Mouse (Mus musculus) C2C12 (cell line): ENCODE results near the gene Tbc1d22a. TPM values are rescaled to one million over a fixed set of nuclear protein-coding genes. Genes with fewer than 3 reads are reported as not detected.

ENCODE experiments used
- H3K27me3 ChIP-seq: one replicate; pipeline ENCODE4 v1.6.1; 2011; ENCODE audit not compliant: control insufficient read depth, insufficient read depth, insufficient read length
- H3K36me3 ChIP-seq: one replicate; pipeline ENCODE4 v1.6.1; 2011; ENCODE audit not compliant: control insufficient read depth, insufficient read depth
- H3K4me3 ChIP-seq: one replicate; pipeline ENCODE4 v1.5.1; 2011; ENCODE audit warnings: mild to moderate bottlenecking, control low read depth; ENCODE audit not compliant: poor library complexity, insufficient read depth, severe bottlenecking
- H3K79me2 ChIP-seq: one replicate; pipeline ENCODE4 v1.6.1; 2011; ENCODE audit not compliant: control insufficient read depth, insufficient read depth
- H3K79me3 ChIP-seq: one replicate; pipeline ENCODE4 v1.6.1; 2011; ENCODE audit warnings: low read depth, control low read depth
- H3ac ChIP-seq: one replicate; pipeline ENCODE3; 2011; ENCODE audit warnings: low read depth; ENCODE audit not compliant: control insufficient read depth, insufficient read length
- CEBPB ChIP-seq: IDR thresholded peaks from one replicate; pipeline ENCODE4 v1.6.1; 2011; ENCODE audit warnings: low read depth, mild to moderate bottlenecking, control low read depth, moderate library complexity
- CTCF ChIP-seq: IDR thresholded peaks from one replicate; pipeline ENCODE4 v1.5.1; 2011; ENCODE audit not compliant: control insufficient read depth, insufficient read depth, insufficient read length
- FOSL1 ChIP-seq: IDR thresholded peaks from one replicate; pipeline ENCODE4 v1.8.0; 2011; ENCODE audit warnings: mild to moderate bottlenecking, low read length; ENCODE audit not compliant: poor library complexity, insufficient read depth, severe bottlenecking
- MAX ChIP-seq: IDR thresholded peaks from one replicate; pipeline ENCODE4 v1.6.1; 2011; ENCODE audit warnings: mild to moderate bottlenecking, control low read depth
- MYOD1 ChIP-seq: IDR thresholded peaks from one replicate; pipeline ENCODE4 v1.6.1; 2011; ENCODE audit warnings: low read depth; ENCODE audit not compliant: control insufficient read depth, insufficient read length
- MYOG ChIP-seq: IDR thresholded peaks from one replicate; pipeline ENCODE4 v1.6.1; 2011; ENCODE audit not compliant: control insufficient read depth, insufficient read length; ENCODE audit errors: extremely low read depth
- USF1 ChIP-seq: IDR thresholded peaks from one replicate; pipeline ENCODE4 v1.6.1; 2011; ENCODE audit warnings: low read depth, mild to moderate bottlenecking, control low read depth, moderate library complexity
- polyA plus RNA-seq: library from polyadenylated mRNA; unstranded; fragments of >200 nt; fragmentation: generic; extraction: Trizol; gene quantifications from one replicate; pipeline ENCODE4 v1.2.1, GENCODE M21; 2012; ENCODE audit warnings: missing spikeins

Tbc1d22a gene
- polyA plus RNA-seq, 1 experiment: 19.7 TPM

- TF ChIP-seq MAX (no peak), USF1 (no peak), FOSL1 (no peak), MYOG (no peak), MYOD1 (no peak), CEBPB (no peak), CTCF (no peak)
These were observed 235.5 kb downstream of the Tbc1d22a start for GRCm38 (mm10) chr15:86449794-86450193.

GRCm38 (mm10) chr15:86459413-86459812 is 245.2 kb downstream of the Tbc1d22a start:
- H3K79me2 ChIP-seq: no peaks in the 10 kb centered on the region
- H3K79me3 ChIP-seq: no peaks in the 10 kb centered on the region
- no peak overlapping the region for H3ac ChIP-seq
- TF ChIP-seq USF1 (no peak), FOSL1 (no peak), MAX (no peak), MYOG (no peak), CTCF (no peak), CEBPB (no peak), MYOD1 (no peak)
- H3K4me3 ChIP-seq: no peak overlapping the region
- no peaks in the 10 kb centered on the region for H3K36me3 ChIP-seq
- no peaks in the 10 kb centered on the region for H3K27me3 ChIP-seq

More at GRCm38 (mm10) chr15:86449794-86450193, 235.5 kb downstream of the Tbc1d22a start:
- no peaks in the 10 kb centered on the region for H3K36me3 ChIP-seq
- no peak overlapping the region for H3K4me3 ChIP-seq
- H3ac ChIP-seq: no peak overlapping the region
- H3K79me3 ChIP-seq: no peaks in the 10 kb centered on the region
- H3K79me2 ChIP-seq: no peaks in the 10 kb centered on the region
- H3K27me3 ChIP-seq: no peaks in the 10 kb centered on the region

GRCm38 (mm10) chr15:86462636-86463035 is 248.4 kb downstream of the Tbc1d22a start:
- Histone ChIP-seq H3ac (no peak overlapping the region), H3K36me3 (no peaks in the 10 kb centered on the region), H3K79me3 (no peaks in the 10 kb centered on the region), H3K79me2 (no peaks in the 10 kb centered on the region), H3K27me3 (no peaks in the 10 kb centered on the region), H3K4me3 (no peak overlapping the region)
- TF ChIP-seq MAX: no peak
- no peak for TF ChIP-seq USF1
- TF ChIP-seq MYOG: no peak

- H3K36me3 ChIP-seq: no peaks in the 10 kb centered on the region
- no peaks in the 10 kb centered on the region for H3K79me3 ChIP-seq
- H3K27me3 ChIP-seq: no peaks in the 10 kb centered on the region
- no peaks in the 10 kb centered on the region for H3K79me2 ChIP-seq
- H3ac ChIP-seq: no peak overlapping the region
- no peak overlapping the region for H3K4me3 ChIP-seq
- TF ChIP-seq CEBPB (no peak), USF1 (no peak), CTCF (no peak), MYOG (no peak), FOSL1 (no peak), MYOD1 (no peak), MAX (no peak)
These were observed 253.8 kb downstream of the Tbc1d22a start for GRCm38 (mm10) chr15:86468082-86468481.

- Histone ChIP-seq H3K79me2 (no peaks in the 10 kb centered on the region), H3K4me3 (no peak overlapping the region), H3K27me3 (no peaks in the 10 kb centered on the region), H3ac (no peak overlapping the region), H3K36me3 (no peaks in the 10 kb centered on the region), H3K79me3 (no peaks in the 10 kb centered on the region)
- TF ChIP-seq CEBPB: no peak
- no peak for TF ChIP-seq USF1
- TF ChIP-seq CTCF: no peak
- TF ChIP-seq MYOG: no peak
- TF ChIP-seq MAX: no peak
- no peak for TF ChIP-seq FOSL1
- no peak for TF ChIP-seq MYOD1
These were observed 256.9 kb downstream of the Tbc1d22a start for GRCm38 (mm10) chr15:86471136-86471535.

GRCm38 (mm10) chr15:86473473-86473872 is 259.2 kb downstream of the Tbc1d22a start:
- Histone ChIP-seq H3K79me2 (no peaks in the 10 kb centered on the region), H3ac (no peak overlapping the region), H3K79me3 (no peaks in the 10 kb centered on the region), H3K27me3 (no peaks in the 10 kb centered on the region), H3K36me3 (no peaks in the 10 kb centered on the region), H3K4me3 (no peak overlapping the region)
- TF ChIP-seq CTCF: no peak
- no peak for TF ChIP-seq MYOD1
- no peak for TF ChIP-seq FOSL1
- no peak for TF ChIP-seq CEBPB
- no peak for TF ChIP-seq MYOG
- TF ChIP-seq MAX: no peak
- TF ChIP-seq USF1: no peak

GRCm38 (mm10) chr15:86474951-86475350 is 260.7 kb downstream of the Tbc1d22a start:
- no peaks in the 10 kb centered on the region for H3K27me3 ChIP-seq
- no peak for TF ChIP-seq USF1
- TF ChIP-seq CTCF: no peak
- TF ChIP-seq MAX: no peak
- no peak for TF ChIP-seq FOSL1
- TF ChIP-seq CEBPB: no peak
- TF ChIP-seq MYOG: no peak
- TF ChIP-seq MYOD1: no peak
- no peaks in the 10 kb centered on the region for H3K79me3 ChIP-seq
- H3ac ChIP-seq: no peak overlapping the region
- H3K36me3 ChIP-seq: no peaks in the 10 kb centered on the region
- H3K79me2 ChIP-seq: no peaks in the 10 kb centered on the region
- no peak overlapping the region for H3K4me3 ChIP-seq
